Comparison of ENCODE assay signal across 15 mouse cellular contexts in the genomic region with DNA sequence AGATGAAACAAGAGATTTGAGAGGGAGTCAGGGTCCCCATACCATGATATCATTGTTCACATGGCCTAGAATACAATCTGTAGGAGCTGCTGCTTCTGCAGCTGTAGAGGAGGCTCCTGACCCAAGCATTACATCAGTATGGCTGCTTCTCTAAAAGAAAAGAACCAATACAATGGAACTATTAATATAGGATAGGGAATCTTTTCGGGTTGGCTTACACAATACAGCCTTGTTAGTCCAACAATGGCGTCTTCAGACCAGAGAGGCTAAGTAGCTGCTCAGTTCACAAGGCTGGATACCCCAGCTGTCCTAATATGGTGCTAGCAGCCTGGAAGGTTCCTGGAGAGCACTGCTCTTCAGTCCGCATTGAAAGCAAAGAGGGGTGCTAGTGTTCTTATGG.
"Had no signal": no experiment of that assay in that cellular context is flagged by ENCODE, and none has a peak within 500 bp of the region (broad histone marks: within the 10 kb centered on the region; RNA-seq: fewer than 3 reads in every experiment).

No protein-coding gene starts in this region.

- H3K27ac ChIP-seq: kidney, postnatal 0 days; limb, embryonic 12.5 days; limb, embryonic 15.5 days; liver, embryonic 14.5 days; macrophage had no signal

- H3K4me3 ChIP-seq: limb, embryonic 12.5 days; limb, embryonic 15.5 days had no signal

- DNase-seq: kidney, adult 18-20 months; layer of hippocampus, postnatal 36 days; liver, postnatal 0 days; lung, embryonic 14.5 days; midbrain, embryonic 14.5 days; thymus, postnatal 25 days had no signal

- H3K9ac ChIP-seq: limb, embryonic 12.5 days; limb, embryonic 15.5 days; liver, embryonic 14.5 days; liver, postnatal 0 days; lung, embryonic 14.5 days had no signal

- H3K27me3 ChIP-seq: limb, embryonic 12.5 days; limb, embryonic 15.5 days had no signal

- H3K9me3 ChIP-seq: limb, embryonic 12.5 days; limb, embryonic 15.5 days had no signal

- H3K36me3 ChIP-seq: limb, embryonic 12.5 days; limb, embryonic 15.5 days had no signal

- H3K4me2 ChIP-seq: limb, embryonic 12.5 days; limb, embryonic 15.5 days; liver, embryonic 11.5 days; lung, embryonic 14.5 days had no signal

- H3K4me1 ChIP-seq: limb, embryonic 12.5 days; limb, embryonic 15.5 days had no signal

- ATAC-seq: inflammation-experienced regulatory T-cells, adult 6 months; intestine, embryonic 16.5 days; liver, postnatal 0 days; lung, postnatal 0 days had no signal
